Mouse (Mus musculus) neural tube, embryonic 11.5 days (tissue): ENCODE measurements at regions not wholly inside any gene's neighbourhood (a gene's known extent, or its start where the extent isn't known, plus 50 kb on each side); places are given as distances from the start of the nearest gene placed in this dataset.

Experiments used
- ATAC-seq: fragments of 200-750 bp; cut with Nextera tagmentation; 2 replicates; pipeline ENCODE4 v1.8.0; 2017; ENCODE audit warnings: moderate number of reproducible peaks, mild to moderate bottlenecking, moderate TSS enrichment, moderate library complexity; ENCODE audit not compliant: insufficient read depth, low FRiP score, low TSS enrichment
- DNase-seq: peaks from one replicate; pipeline ENCODE4 v3.0.0-alpha.2; 2015; ENCODE audit warnings: low spot score
- H3K27ac ChIP-seq: fragments of 300-500 bp; sonication (generic); 2 replicates; pipeline ENCODE4 v1.5.1; 2014; ENCODE audit warnings: low read depth, mild to moderate bottlenecking, low read length
- H3K27me3 ChIP-seq: fragments of 300-500 bp; sonication (generic); 2 replicates; pipeline ENCODE4 v1.6.1; 2014; ENCODE audit warnings: mild to moderate bottlenecking, low read length, mixed read lengths; ENCODE audit not compliant: control insufficient read depth, insufficient read depth
- H3K36me3 ChIP-seq: fragments of 300-500 bp; sonication (generic); 2 replicates; pipeline ENCODE4 v1.6.1; 2014; ENCODE audit warnings: mild to moderate bottlenecking, low read length, moderate library complexity, mixed read lengths; ENCODE audit not compliant: control insufficient read depth, insufficient read depth
- H3K4me1 ChIP-seq: fragments of 300-500 bp; sonication (generic); 2 replicates; pipeline ENCODE4 v1.6.1; 2014; ENCODE audit warnings: low read length, mixed read lengths; ENCODE audit not compliant: control insufficient read depth, insufficient read depth
- H3K4me2 ChIP-seq: fragments of 300-500 bp; sonication (generic); 2 replicates; pipeline ENCODE4 v1.6.1; 2014; ENCODE audit warnings: low read depth, mild to moderate bottlenecking, moderate library complexity
- H3K4me3 ChIP-seq: fragments of 300-500 bp; sonication (generic); 2 replicates; pipeline ENCODE4 v1.5.1; 2014; ENCODE audit warnings: low read depth, low read length
- H3K9ac ChIP-seq: fragments of 300-500 bp; sonication (generic); 2 replicates; pipeline ENCODE4 v1.6.1; 2014; ENCODE audit warnings: mild to moderate bottlenecking, low read length
- H3K9me3 ChIP-seq: fragments of 300-500 bp; sonication (generic); 2 replicates; pipeline ENCODE4 v1.6.1; 2016; ENCODE audit warnings: low read length; ENCODE audit not compliant: control insufficient read depth
- WGBS: fragments of 180-500 bp; shearing (Covaris S2); extraction: QIAGEN DNeasy Blood & Tissue Kit; methylation state at CpG from one replicate; pipeline ENCODE4 v1.1.7; 2014; 5-methylcytosine and 5-hydroxymethylcytosine counted together

DNA sequence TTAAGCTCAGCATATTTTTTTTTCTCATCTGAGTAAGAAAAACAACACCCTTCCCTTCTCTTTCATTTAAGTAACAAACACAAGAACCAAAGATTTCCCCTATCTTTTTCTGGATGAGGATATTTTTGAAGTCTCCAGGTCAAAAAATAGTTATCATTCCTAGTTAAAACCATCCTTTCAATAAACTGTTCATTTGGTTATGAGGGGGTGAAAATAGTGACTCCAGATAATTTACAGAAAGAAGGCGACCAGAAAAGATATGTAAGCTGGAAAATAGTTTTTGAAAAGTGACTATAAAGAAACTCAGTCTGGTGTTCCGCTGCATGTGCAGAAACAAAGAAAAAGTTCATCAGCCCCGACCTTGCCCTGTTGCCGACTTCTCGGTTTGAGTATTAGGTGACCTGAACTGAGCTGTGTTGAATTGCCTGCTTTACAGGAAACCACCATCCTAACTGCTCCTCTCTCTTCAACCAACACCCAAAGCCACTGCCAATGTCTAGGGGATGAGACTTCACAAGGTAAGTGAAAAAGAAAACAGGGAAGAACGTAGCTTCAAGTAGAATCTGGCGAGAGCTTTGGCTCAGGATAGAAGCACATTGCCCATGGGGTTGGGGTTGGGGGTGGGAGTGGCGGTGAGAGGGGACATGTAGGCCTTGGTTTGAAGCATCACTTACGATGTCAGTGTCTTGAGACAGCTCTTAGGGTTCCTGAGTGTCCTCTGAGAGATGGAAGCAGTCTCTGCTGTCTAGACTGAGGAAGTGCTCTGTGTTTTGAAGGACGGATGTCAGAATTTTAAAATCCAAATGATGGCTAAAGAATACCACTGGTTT lies 104.6 kb downstream of the Ube2e3 start:
- WGBS, result 84% methylated on average over 10 of the region's 10 CpGs
- Histone ChIP-seq H3K4me3 (no peak overlapping the region), H3K36me3 (no peaks in the 10 kb centered on the region), H3K9ac (no peak overlapping the region), H3K4me2 (no peak overlapping the region), H3K27me3 (no peaks in the 10 kb centered on the region), H3K27ac (no peak overlapping the region), H3K4me1 (no peaks in the 10 kb centered on the region), H3K9me3 (no peaks in the 10 kb centered on the region)
- ATAC-seq (no peak), DNase-seq (no peak)

DNA sequence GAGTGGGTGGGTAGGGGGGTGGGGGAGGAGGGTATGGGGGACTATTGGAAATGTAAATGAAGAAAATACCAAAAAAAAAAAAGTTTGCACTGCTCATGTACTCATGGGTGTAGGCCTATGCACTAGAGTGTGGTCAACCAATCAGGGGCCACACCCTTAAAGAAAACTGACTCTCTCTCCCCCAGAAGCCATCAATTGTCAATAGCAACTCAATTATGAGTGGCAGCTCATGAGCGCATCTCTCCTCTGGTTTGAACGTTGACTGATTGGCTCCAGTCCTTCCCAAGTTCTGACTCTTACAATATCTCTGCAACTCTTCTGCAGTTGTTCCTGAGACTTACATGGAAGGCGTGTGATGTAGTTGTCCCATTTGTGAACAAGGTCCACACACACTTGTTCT lies 105.9 kb downstream of the Ube2e3 start:
- Histone ChIP-seq H3K27ac (no peak overlapping the region), H3K9ac (no peak overlapping the region)

GRCm38 (mm10) chr2:78974683-78975392 lies 106.9 kb downstream of the Ube2e3 start:
- Histone ChIP-seq H3K36me3 (no peaks in the 10 kb centered on the region), H3K27ac (no peak overlapping the region), H3K27me3 (no peaks in the 10 kb centered on the region), H3K4me3 (no peak overlapping the region), H3K4me1 (no peaks in the 10 kb centered on the region), H3K4me2 (no peak overlapping the region), H3K9me3 (no peaks in the 10 kb centered on the region), H3K9ac (no peak overlapping the region)
- no peak for ATAC-seq
- DNase-seq, result no peak
- WGBS, result 72% methylated on average over 2 of the region's 2 CpGs

More for the DNA sequence above, 105.9 kb downstream of the Ube2e3 start:
- Histone ChIP-seq H3K9me3 (no peaks in the 10 kb centered on the region), H3K4me2 (no peak overlapping the region), H3K27me3 (no peaks in the 10 kb centered on the region), H3K36me3 (no peaks in the 10 kb centered on the region), H3K4me3 (no peak overlapping the region), H3K4me1 (no peaks in the 10 kb centered on the region)
- 98% methylated on average over 3 of the region's 3 CpGs for WGBS
- ATAC-seq (no peak), DNase-seq (no peak)

- Histone ChIP-seq H3K4me1 (no peaks in the 10 kb centered on the region), H3K9ac (no peak overlapping the region), H3K4me3 (no peak overlapping the region), H3K36me3 (no peaks in the 10 kb centered on the region), H3K4me2 (no peak overlapping the region), H3K27me3 (no peaks in the 10 kb centered on the region), H3K9me3 (no peaks in the 10 kb centered on the region), H3K27ac (no peak overlapping the region)
- ATAC-seq, result no peak
- 92% methylated on average over 4 of the region's 4 CpGs for WGBS
- DNase-seq, result no peak
Measured at GRCm38 (mm10) chr2:78975393-78975774, 107.5 kb downstream of the Ube2e3 start.

- Histone ChIP-seq H3K9me3 (no peaks in the 10 kb centered on the region), H3K9ac (no peak overlapping the region), H3K27ac (no peak overlapping the region), H3K27me3 (no peaks in the 10 kb centered on the region), H3K4me1 (no peaks in the 10 kb centered on the region), H3K36me3 (no peaks in the 10 kb centered on the region), H3K4me2 (no peak overlapping the region), H3K4me3 (no peak overlapping the region)
- no peak for ATAC-seq
- no peak for DNase-seq
- 88% methylated on average over 4 of the region's 4 CpGs for WGBS
Measured at GRCm38 (mm10) chr2:78976084-78976483, 108.2 kb downstream of the Ube2e3 start.

DNA sequence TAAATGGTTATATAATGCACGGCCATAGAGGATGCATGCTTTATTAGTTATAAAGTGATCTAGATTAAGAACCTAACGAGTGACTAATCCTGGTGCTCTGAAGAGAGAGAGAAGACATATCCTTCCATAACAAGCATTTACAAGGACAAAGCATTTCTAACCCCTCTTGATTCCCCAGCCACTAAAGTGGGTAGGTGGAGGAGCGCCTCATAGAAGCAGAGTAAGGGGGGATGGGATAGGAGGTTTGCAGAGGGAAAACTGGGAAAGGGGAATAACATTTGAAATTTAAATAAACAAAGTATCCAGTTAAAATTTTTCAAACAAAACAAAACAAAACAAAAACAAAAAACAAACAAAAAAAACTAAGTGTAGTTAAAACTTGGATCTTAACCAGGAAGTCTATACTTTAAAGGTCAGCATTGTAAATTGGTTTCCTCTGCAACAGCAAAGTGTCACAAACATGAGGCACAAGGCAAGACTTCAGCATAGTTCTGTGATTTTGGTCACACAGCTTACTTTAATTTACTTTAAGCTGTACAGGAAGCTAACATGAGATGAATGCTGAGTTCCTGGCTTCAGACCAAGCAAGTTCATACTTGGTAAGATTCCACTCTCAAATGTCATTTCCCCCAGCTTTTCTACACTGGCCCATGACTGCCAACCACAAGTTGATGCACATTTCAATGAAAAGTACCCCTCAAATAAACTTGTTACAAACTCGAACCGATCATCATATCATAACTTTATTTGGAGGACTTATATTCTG lies 109.9 kb downstream of the Ube2e3 start:
- DNase-seq (no peak), ATAC-seq (no peak)
- Histone ChIP-seq H3K4me3 (no peak overlapping the region), H3K36me3 (no peaks in the 10 kb centered on the region), H3K27me3 (no peaks in the 10 kb centered on the region), H3K9me3 (no peaks in the 10 kb centered on the region), H3K4me2 (no peak overlapping the region), H3K9ac (no peak overlapping the region), H3K27ac (no peak overlapping the region), H3K4me1 (no peaks in the 10 kb centered on the region)
- WGBS, result 88% methylated on average over 5 of the region's 5 CpGs

DNA sequence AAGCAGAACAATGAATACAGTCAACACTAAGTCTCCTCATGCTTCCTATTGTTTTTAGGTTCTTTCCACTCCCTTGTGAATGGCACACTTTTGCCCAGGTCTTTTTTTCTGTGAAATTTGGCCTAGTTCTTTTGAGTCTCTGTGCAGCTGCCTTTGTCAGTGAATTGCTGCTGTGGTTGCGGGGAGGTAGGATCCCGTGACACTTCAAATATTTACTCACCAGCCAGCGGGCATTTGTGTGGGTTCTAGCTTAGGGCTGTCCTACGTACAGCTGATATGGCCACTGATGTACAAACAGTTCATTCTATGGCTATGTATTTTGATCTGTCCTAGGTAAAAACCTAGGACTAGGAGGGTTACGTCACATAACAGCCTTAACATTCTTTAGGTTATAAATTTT lies 112.1 kb downstream of the Ube2e3 start:
- Histone ChIP-seq H3K27me3 (no peaks in the 10 kb centered on the region), H3K4me1 (no peaks in the 10 kb centered on the region), H3K4me3 (no peak overlapping the region), H3K9ac (no peak overlapping the region), H3K36me3 (no peaks in the 10 kb centered on the region), H3K4me2 (no peak overlapping the region), H3K9me3 (no peaks in the 10 kb centered on the region), H3K27ac (no peak overlapping the region)
- WGBS, result 75% methylated on average over 5 of the region's 5 CpGs
- ATAC-seq (no peak), DNase-seq (no peak)

- Histone ChIP-seq H3K9ac (no peak overlapping the region), H3K9me3 (no peaks in the 10 kb centered on the region), H3K4me2 (no peak overlapping the region), H3K4me1 (no peaks in the 10 kb centered on the region), H3K27ac (no peak overlapping the region), H3K27me3 (no peaks in the 10 kb centered on the region), H3K4me3 (no peak overlapping the region), H3K36me3 (no peaks in the 10 kb centered on the region)
- ATAC-seq (no peak), DNase-seq (no peak)
- 89% methylated on average over 1 of the region's 1 CpGs for WGBS
Measured at GRCm38 (mm10) chr2:78980661-78981229, 112.8 kb downstream of the Ube2e3 start.
